Mouse (Mus musculus): ENCODE data around the gene Fam69b. TPM values are rescaled to one million over a fixed set of nuclear protein-coding genes. Genes with fewer than 3 reads are reported as not detected.
A peak's percentile ranks its signal among the peaks of the same experiment; 100 is the strongest.

Fam69b gene
- polyA plus RNA-seq, 1 experiment from 2014 or later: 30.0 TPM

- Histone ChIP-seq H3K27me3 (ENCODE audit: insufficient read depth, low read length) (no peaks in the 10 kb centered on the region), H3K9me3 (ENCODE audit: low read depth, low read length) (no peaks in the 10 kb centered on the region), H3K9ac (peak within 1 kb of the TSS; percentile 74), H3K36me3 (ENCODE audit: insufficient read depth) (peaks cover 11% of the 10 kb centered on the region; the same call in 1 of the 2 replicates), H3K4me3 (ENCODE audit: low read depth, low read length) (peak within 1 kb of the TSS; percentile 65), H3K27ac (ENCODE audit: low read depth) (peak within 1 kb of the TSS; percentile 93), H3K4me2 (peak within 1 kb of the TSS; percentile 80), H3K4me1 (ENCODE audit: insufficient read depth) (no peaks in the 10 kb centered on the region)
- ATAC-seq (ENCODE audit: insufficient read depth) (peak; percentile 75), DNase-seq (peak; percentile 84)
- peak; percentile 81 for TF ChIP-seq CTCF (IDR thresholded peaks at IDR 0.05; ENCODE audit: low read depth)
- WGBS: under 1% methylated on average over 63 of the region's 65 CpGs
These were observed 41.8 kb upstream of the Fam69b start, which contains the start of gene Gm20532 for GRCm38 (mm10) chr2:26586294-26587043. Gene Gm20532, plus strand, starts transcription at chr2:26586639.

- DNase-seq: no peak
- peaks cover 15% of the 10 kb centered on the region for H3K36me3 ChIP-seq (ENCODE audit: insufficient read depth)
- H3K9me3 ChIP-seq (ENCODE audit: low read depth, low read length): no peaks in the 10 kb centered on the region
- H3K4me3 ChIP-seq (ENCODE audit: low read depth, low read length): peak overlapping the region; percentile 65
- TF ChIP-seq CTCF (IDR thresholded peaks at IDR 0.05; ENCODE audit: low read depth): no peak; the same call in 1 of the 2 replicates
- 3% methylated on average over 11 of the region's 11 CpGs for WGBS
- no peaks in the 10 kb centered on the region for H3K27me3 ChIP-seq (ENCODE audit: insufficient read depth, low read length)
- H3K27ac ChIP-seq (ENCODE audit: low read depth): peak overlapping the region; percentile 93
- H3K4me2 ChIP-seq: peak overlapping the region; percentile 80
- peak overlapping the region; percentile 74 for H3K9ac ChIP-seq
- no peaks in the 10 kb centered on the region for H3K4me1 ChIP-seq (ENCODE audit: insufficient read depth)
- peak; percentile 48 for ATAC-seq (ENCODE audit: insufficient read depth)
These were observed 41.2 kb upstream of the Fam69b start for GRCm38 (mm10) chr2:26587044-26587405.

GRCm38 (mm10) chr2:26588573-26588972 lies 39.7 kb upstream of the Fam69b start:
- Histone ChIP-seq H3K4me1 (ENCODE audit: insufficient read depth) (no peaks in the 10 kb centered on the region), H3K36me3 (ENCODE audit: insufficient read depth) (peaks cover 30% of the 10 kb centered on the region), H3K27ac (ENCODE audit: low read depth) (peak overlapping the region; percentile 93), H3K9ac (peak overlapping the region; percentile 74), H3K4me2 (peak overlapping the region; percentile 80), H3K9me3 (ENCODE audit: low read depth, low read length) (no peaks in the 10 kb centered on the region), H3K4me3 (ENCODE audit: low read depth, low read length) (peak overlapping the region; percentile 65), H3K27me3 (ENCODE audit: insufficient read depth, low read length) (no peaks in the 10 kb centered on the region)
- WGBS: 26% methylated on average over 4 of the region's 4 CpGs
- TF ChIP-seq CTCF (IDR thresholded peaks at IDR 0.05; ENCODE audit: low read depth): no peak
- DNase-seq: no peak
- no peak for ATAC-seq (ENCODE audit: insufficient read depth)

- H3K9me3 ChIP-seq (ENCODE audit: low read depth, low read length): no peaks in the 10 kb centered on the region
- 83% methylated on average over 10 of the region's 10 CpGs for WGBS
- peak overlapping the region; percentile 74 for H3K9ac ChIP-seq
- H3K4me3 ChIP-seq (ENCODE audit: low read depth, low read length): peak overlapping the region; percentile 65
- H3K4me2 ChIP-seq: peak overlapping the region; percentile 80
- ATAC-seq (ENCODE audit: insufficient read depth) (no peak), DNase-seq (no peak)
- no peaks in the 10 kb centered on the region for H3K4me1 ChIP-seq (ENCODE audit: insufficient read depth)
- peaks cover 33% of the 10 kb centered on the region for H3K36me3 ChIP-seq (ENCODE audit: insufficient read depth)
- no peak for TF ChIP-seq CTCF (IDR thresholded peaks at IDR 0.05; ENCODE audit: low read depth)
- peak overlapping the region; percentile 93 for H3K27ac ChIP-seq (ENCODE audit: low read depth)
- H3K27me3 ChIP-seq (ENCODE audit: insufficient read depth, low read length): no peaks in the 10 kb centered on the region
These were observed 39.0 kb upstream of the Fam69b start for GRCm38 (mm10) chr2:26589284-26589683.

- Histone ChIP-seq H3K9ac (peak overlapping the region; percentile 74; the same call in 1 of the 2 replicates), H3K4me2 (peak overlapping the region; percentile 80)
These were observed 38.0 kb upstream of the Fam69b start for GRCm38 (mm10) chr2:26590282-26590681.

GRCm38 (mm10) chr2:26590962-26591361 lies 37.3 kb upstream of the Fam69b start:
- Histone ChIP-seq H3K27ac (ENCODE audit: low read depth) (peak overlapping the region; percentile 46; the same call in 1 of the 2 replicates), H3K4me1 (ENCODE audit: insufficient read depth) (no peaks in the 10 kb centered on the region), H3K9ac (peak overlapping the region; percentile 26), H3K4me2 (peak overlapping the region; percentile 0; the same call in 1 of the 2 replicates), H3K36me3 (ENCODE audit: insufficient read depth) (peaks cover 39% of the 10 kb centered on the region), H3K9me3 (ENCODE audit: low read depth, low read length) (no peaks in the 10 kb centered on the region), H3K4me3 (ENCODE audit: low read depth, low read length) (no peak overlapping the region), H3K27me3 (ENCODE audit: insufficient read depth, low read length) (no peaks in the 10 kb centered on the region)
- ATAC-seq (ENCODE audit: insufficient read depth) (no peak), DNase-seq (no peak)
- no peak for TF ChIP-seq CTCF (IDR thresholded peaks at IDR 0.05; ENCODE audit: low read depth)
- 83% methylated on average over 7 of the region's 7 CpGs for WGBS

More at GRCm38 (mm10) chr2:26590282-26590681, 38.0 kb upstream of the Fam69b start:
- TF ChIP-seq CTCF (IDR thresholded peaks at IDR 0.05; ENCODE audit: low read depth): no peak
- peak overlapping the region; percentile 93; the same call in 1 of the 2 replicates for H3K27ac ChIP-seq (ENCODE audit: low read depth)
- H3K4me3 ChIP-seq (ENCODE audit: low read depth, low read length): peak overlapping the region; percentile 12
- H3K36me3 ChIP-seq (ENCODE audit: insufficient read depth): peaks cover 39% of the 10 kb centered on the region
- no peaks in the 10 kb centered on the region for H3K9me3 ChIP-seq (ENCODE audit: low read depth, low read length)
- 87% methylated on average over 7 of the region's 7 CpGs for WGBS
- no peak for DNase-seq
- no peaks in the 10 kb centered on the region for H3K27me3 ChIP-seq (ENCODE audit: insufficient read depth, low read length)
- no peak for ATAC-seq (ENCODE audit: insufficient read depth)
- no peaks in the 10 kb centered on the region for H3K4me1 ChIP-seq (ENCODE audit: insufficient read depth)

GRCm38 (mm10) chr2:26591416-26591815 lies 36.8 kb upstream of the Fam69b start:
- Histone ChIP-seq H3K9me3 (ENCODE audit: low read depth, low read length) (no peaks in the 10 kb centered on the region), H3K27ac (ENCODE audit: low read depth) (peak overlapping the region; percentile 30; the same call in 1 of the 2 replicates), H3K4me1 (ENCODE audit: insufficient read depth) (no peaks in the 10 kb centered on the region), H3K36me3 (ENCODE audit: insufficient read depth) (peaks cover 39% of the 10 kb centered on the region), H3K4me2 (no peak overlapping the region; the same call in 1 of the 2 replicates), H3K27me3 (ENCODE audit: insufficient read depth, low read length) (no peaks in the 10 kb centered on the region), H3K4me3 (ENCODE audit: low read depth, low read length) (no peak overlapping the region), H3K9ac (no peak overlapping the region; the same call in 1 of the 2 replicates)
- no peak for TF ChIP-seq CTCF (IDR thresholded peaks at IDR 0.05; ENCODE audit: low read depth)
- ATAC-seq (ENCODE audit: insufficient read depth) (no peak), DNase-seq (no peak)
- 73% methylated on average over 12 of the region's 12 CpGs for WGBS

All from lung, embryonic 14.5 days (tissue).